Mouse (Mus musculus) hindbrain, embryonic 14.5 days (tissue): ENCODE measurements at regions not wholly inside any gene's neighbourhood (a gene's known extent, or its start where the extent isn't known, plus 50 kb on each side); places are given as distances from the start of the nearest gene placed in this dataset.
A peak's percentile ranks its signal among the peaks of the same experiment; 100 is the strongest.

Source experiments
- ATAC-seq: fragments of 200-750 bp; cut with Nextera tagmentation; 2 replicates; pipeline ENCODE4 v1.8.0; 2017; ENCODE audit warnings: moderate number of reproducible peaks, mild to moderate bottlenecking, moderate TSS enrichment, moderate library complexity; ENCODE audit not compliant: low FRiP score
- DNase-seq: peaks from one replicate; pipeline ENCODE4 v3.0.0-alpha.2; 2015; ENCODE audit warnings: low spot score
- H3K27ac ChIP-seq: fragments of 300-500 bp; sonication (generic); 2 replicates; pipeline ENCODE4 v1.5.1; 2014; ENCODE audit warnings: mild to moderate bottlenecking, moderate library complexity
- H3K27me3 ChIP-seq: fragments of 300-500 bp; sonication (generic); 2 replicates; pipeline ENCODE4 v1.6.1; 2014; ENCODE audit warnings: mild to moderate bottlenecking, low read length, mixed read lengths; ENCODE audit not compliant: control insufficient read depth, insufficient read depth
- H3K36me3 ChIP-seq: fragments of 300-500 bp; sonication (generic); replicated peaks from 2 replicates; pipeline ENCODE4 v1.6.1; 2014; ENCODE audit not compliant: control insufficient read depth, insufficient read depth
- H3K4me1 ChIP-seq: fragments of 300-500 bp; sonication (generic); replicated peaks from 2 replicates; pipeline ENCODE4 v1.6.1; 2014; ENCODE audit warnings: antibody characterized with exemption, low read length, mixed read lengths; ENCODE audit not compliant: control insufficient read depth, insufficient read depth
- H3K4me2 ChIP-seq: fragments of 300-500 bp; sonication (generic); replicated peaks from 2 replicates; pipeline ENCODE4 v1.6.1; 2014; ENCODE audit warnings: mild to moderate bottlenecking, moderate library complexity
- H3K4me3 ChIP-seq: fragments of 300-500 bp; sonication (generic); replicated peaks from 2 replicates; pipeline ENCODE4 v1.5.1; 2014; ENCODE audit warnings: mild to moderate bottlenecking, low read length
- H3K9ac ChIP-seq: fragments of 300-500 bp; sonication (generic); 2 replicates; pipeline ENCODE4 v1.6.1; 2014
- H3K9me3 ChIP-seq: fragments of 300-500 bp; sonication (generic); 2 replicates; pipeline ENCODE4 v1.6.1; 2016; ENCODE audit warnings: low read length; ENCODE audit not compliant: control insufficient read depth
- WGBS: fragments of 180-500 bp; shearing (Covaris S2); extraction: QIAGEN DNeasy Blood & Tissue Kit; methylation state at CpG from one replicate; pipeline ENCODE4 v1.1.7; 2014; 5-methylcytosine and 5-hydroxymethylcytosine counted together

DNA sequence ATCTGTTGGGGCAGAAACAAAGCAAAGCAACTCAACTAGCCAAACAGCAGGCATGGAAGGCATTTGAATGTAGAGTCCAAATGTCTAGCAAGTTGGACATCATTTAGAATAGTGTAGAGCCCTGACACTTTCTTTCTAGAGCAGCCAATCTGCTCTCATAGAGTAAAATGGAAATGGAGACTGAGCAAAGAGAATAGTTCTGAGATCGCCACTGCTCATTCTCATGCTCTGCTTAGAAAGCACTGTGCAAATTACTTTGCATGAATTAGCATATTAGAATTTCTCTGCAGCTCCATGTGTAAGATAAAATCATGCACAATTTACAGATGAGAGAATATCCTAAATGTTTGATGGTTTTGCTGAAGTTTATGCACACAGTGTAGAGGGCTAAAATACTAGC lies 393.4 kb downstream of the Gm16223 start:
- DNase-seq (no peak), ATAC-seq (no peak)
- 62% methylated on average over 1 of the region's 1 CpGs for WGBS
- no peak overlapping the region for H3K9ac ChIP-seq
- no peaks in the 10 kb centered on the region for H3K4me1 ChIP-seq
- no peak overlapping the region for H3K27ac ChIP-seq
- H3K36me3 ChIP-seq = no peaks in the 10 kb centered on the region
- no peaks in the 10 kb centered on the region for H3K9me3 ChIP-seq
- H3K4me2 ChIP-seq = no peak overlapping the region
- no peak overlapping the region for H3K4me3 ChIP-seq
- no peaks in the 10 kb centered on the region for H3K27me3 ChIP-seq

DNA sequence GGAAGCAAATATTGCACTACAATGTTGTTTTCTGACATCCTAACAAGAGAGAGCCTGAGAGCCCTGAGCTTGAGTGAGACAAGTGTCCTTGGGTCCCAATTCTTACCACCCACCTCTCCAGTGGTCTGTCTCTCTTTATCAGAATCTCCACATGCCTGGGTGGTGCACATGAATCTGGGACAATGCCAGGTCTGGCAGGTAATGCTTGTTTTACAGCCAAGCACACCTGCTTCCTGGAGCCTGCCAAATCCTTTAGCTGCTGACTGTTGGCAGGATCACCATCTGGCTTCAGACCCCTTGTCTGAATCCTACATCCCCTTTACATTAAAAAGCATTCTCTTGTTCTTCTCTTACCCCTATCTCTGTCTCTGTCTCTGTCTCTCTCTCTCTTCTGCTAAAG lies 397.1 kb downstream of the Gm16223 start:
- Histone ChIP-seq H3K36me3 (no peaks in the 10 kb centered on the region), H3K4me2 (no peak overlapping the region), H3K9ac (no peak overlapping the region), H3K9me3 (no peaks in the 10 kb centered on the region), H3K27me3 (no peaks in the 10 kb centered on the region), H3K4me1 (no peaks in the 10 kb centered on the region), H3K27ac (no peak overlapping the region), H3K4me3 (no peak overlapping the region)
- DNase-seq (peak; percentile 29), ATAC-seq (no peak)

DNA sequence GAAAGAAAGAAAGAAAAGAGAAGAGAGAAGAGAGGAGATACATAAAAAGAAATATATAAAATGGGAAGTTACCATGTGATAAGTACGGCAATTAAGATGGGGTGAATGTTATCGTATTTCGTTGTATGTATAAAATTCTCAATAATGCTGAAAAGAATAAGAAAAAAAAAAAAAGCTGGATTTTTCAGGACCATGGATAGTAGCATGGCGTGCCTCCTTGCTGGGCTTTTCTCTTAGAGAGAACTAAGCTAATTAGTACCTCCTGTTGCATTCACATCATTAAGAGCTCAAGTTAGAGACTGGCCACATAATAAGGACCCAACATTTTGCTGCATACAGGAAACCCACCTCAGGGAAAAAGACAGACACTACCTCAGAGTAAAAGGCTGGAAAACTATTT lies 405.7 kb downstream of the Gm16223 start:
- Histone ChIP-seq H3K27ac (no peak overlapping the region), H3K36me3 (no peaks in the 10 kb centered on the region), H3K4me2 (no peak overlapping the region), H3K9ac (no peak overlapping the region), H3K27me3 (no peaks in the 10 kb centered on the region), H3K4me1 (no peaks in the 10 kb centered on the region), H3K4me3 (no peak overlapping the region), H3K9me3 (no peaks in the 10 kb centered on the region)
- no peak for ATAC-seq
- 88% methylated on average over 4 of the region's 4 CpGs for WGBS
- no peak for DNase-seq

- DNase-seq (no peak), ATAC-seq (peak; percentile 79)
- Histone ChIP-seq H3K9ac (no peak overlapping the region), H3K9me3 (no peaks in the 10 kb centered on the region), H3K4me3 (no peak overlapping the region), H3K36me3 (no peaks in the 10 kb centered on the region), H3K4me1 (no peaks in the 10 kb centered on the region), H3K27me3 (no peaks in the 10 kb centered on the region), H3K27ac (no peak overlapping the region), H3K4me2 (no peak overlapping the region)
- WGBS = 68% methylated on average over 11 of the region's 11 CpGs
These were observed 434.5 kb downstream of the Gm16223 start for GRCm38 (mm10) chr5:42502124-42502801.

DNA sequence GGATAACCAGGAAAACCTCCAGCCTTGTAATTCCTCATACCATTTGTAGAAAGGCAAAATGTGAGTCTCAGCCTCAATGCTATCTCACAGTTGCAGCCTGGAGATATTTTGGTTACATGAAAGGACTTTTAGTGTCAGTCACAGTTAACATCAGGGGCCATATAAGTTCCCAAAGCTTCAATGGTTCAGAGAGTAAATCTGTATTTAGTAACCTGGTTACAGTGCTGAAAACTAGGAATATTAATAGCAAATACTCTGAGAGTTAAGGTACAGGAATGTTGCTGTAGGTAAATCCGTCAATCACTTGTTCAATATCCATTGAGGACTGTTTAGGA lies 435.0 kb downstream of the Gm16223 start:
- H3K4me2 ChIP-seq = no peak overlapping the region
- H3K9me3 ChIP-seq = no peaks in the 10 kb centered on the region
- no peaks in the 10 kb centered on the region for H3K36me3 ChIP-seq
- DNase-seq = no peak
- H3K4me3 ChIP-seq = no peak overlapping the region
- no peaks in the 10 kb centered on the region for H3K27me3 ChIP-seq
- no peaks in the 10 kb centered on the region for H3K4me1 ChIP-seq
- ATAC-seq = peak; percentile 37; the same call in 1 of the 2 replicates
- WGBS = 91% methylated on average over 1 of the region's 1 CpGs
- no peak overlapping the region for H3K27ac ChIP-seq
- H3K9ac ChIP-seq = no peak overlapping the region

DNA sequence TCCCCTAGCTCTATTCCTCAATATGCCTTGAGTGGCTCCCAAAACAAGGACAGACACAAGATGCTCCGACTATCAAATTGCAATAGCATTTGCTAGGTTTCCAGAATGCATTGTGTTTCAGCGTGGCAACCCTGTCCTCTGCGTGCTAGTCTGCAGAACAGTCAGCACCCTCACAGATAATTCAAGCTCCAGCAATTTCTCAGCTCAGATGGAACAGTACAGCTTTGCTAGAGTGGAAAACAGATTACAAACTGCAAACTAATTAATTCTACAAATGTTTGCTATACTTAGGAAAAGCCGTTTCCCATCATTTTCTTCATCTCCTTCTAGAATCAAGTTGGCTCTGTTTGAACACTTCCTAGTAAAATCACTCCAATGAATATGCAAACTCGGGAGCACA lies 441.4 kb downstream of the Gm16223 start:
- Histone ChIP-seq H3K4me1 (no peaks in the 10 kb centered on the region), H3K4me2 (no peak overlapping the region), H3K27me3 (no peaks in the 10 kb centered on the region), H3K36me3 (no peaks in the 10 kb centered on the region), H3K9ac (no peak overlapping the region), H3K9me3 (no peaks in the 10 kb centered on the region), H3K4me3 (no peak overlapping the region), H3K27ac (no peak overlapping the region)
- DNase-seq = no peak
- ATAC-seq = no peak
- 75% methylated on average over 5 of the region's 5 CpGs for WGBS

DNA sequence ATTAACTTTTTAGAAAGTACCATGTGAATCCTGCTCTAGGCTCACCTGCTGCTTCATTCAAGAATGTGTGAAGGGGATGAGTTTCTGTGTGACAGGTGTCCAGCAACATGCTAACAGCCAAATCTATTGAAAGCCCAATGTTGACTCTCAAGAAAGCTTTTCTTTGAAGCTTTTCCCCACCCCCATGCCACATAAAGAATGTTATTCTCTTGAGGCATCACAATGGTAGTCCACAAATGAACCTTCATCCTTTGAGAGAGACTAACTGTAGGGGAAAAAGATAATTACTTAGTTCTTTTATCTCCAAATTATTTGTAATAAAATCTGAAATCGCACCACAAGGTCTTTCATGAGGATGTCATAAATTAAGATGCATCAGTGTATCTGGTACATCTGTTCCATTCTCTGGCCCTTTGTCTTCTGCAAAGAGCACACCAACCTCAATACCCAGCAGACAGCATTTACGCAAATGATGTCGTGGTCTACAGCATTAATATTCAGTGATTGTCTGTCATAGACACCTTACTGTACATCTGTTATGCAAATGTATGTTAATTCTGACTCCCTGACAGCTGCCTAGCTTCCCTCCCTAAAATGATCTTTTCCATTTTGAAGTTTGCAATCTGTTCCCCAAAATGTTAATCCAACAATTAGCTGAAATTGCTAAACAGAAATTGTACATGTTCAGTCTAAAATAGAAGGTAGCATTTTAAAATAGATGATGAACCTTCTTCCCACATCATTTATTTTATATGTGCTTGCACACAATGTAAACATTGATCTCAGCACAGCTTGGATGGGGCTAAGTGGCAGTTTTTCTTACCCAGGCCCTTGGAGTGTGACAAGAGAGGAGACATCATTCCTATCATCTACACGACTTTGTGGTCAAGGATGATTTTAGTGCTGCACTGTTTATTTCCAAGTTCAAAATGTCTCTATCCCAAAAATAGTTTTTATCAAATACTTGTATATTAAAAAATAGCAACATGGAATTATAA lies 455.7 kb downstream of the Gm16223 start:
- H3K36me3 ChIP-seq = no peaks in the 10 kb centered on the region
- WGBS = 40% methylated on average over 4 of the region's 4 CpGs
- H3K4me3 ChIP-seq = no peak overlapping the region
- DNase-seq (peak; percentile 28), ATAC-seq (peak; percentile 83)
- H3K27ac ChIP-seq = peak overlapping the region; percentile 62
- H3K9me3 ChIP-seq = no peaks in the 10 kb centered on the region
- H3K4me1 ChIP-seq = 0 out of 2 replicates have a peak, but pooled peaks cover 3% of the 10 kb centered on the region
- H3K27me3 ChIP-seq = no peaks in the 10 kb centered on the region
- no peak overlapping the region for H3K9ac ChIP-seq
- H3K4me2 ChIP-seq = no peak overlapping the region

DNA sequence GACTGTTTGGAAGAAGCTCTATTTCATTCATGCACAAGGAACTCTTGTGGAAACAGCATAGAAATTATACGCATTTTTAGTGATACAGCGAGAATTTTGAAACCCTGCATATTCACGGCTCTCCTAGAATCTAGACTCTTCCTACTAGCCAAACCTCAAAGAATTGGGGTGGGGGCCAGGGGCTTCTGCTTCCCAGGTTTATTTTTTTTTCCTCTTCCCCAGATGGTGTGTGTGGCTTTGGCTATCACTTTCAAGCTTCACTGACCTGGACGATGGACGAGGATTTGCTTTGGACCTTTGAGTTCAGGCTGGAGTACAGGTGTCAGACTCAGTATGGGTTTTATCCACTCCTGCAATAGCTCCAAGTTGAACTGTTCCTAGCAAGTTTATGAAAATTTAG lies 457.7 kb downstream of the Gm16223 start:
- ATAC-seq = no peak
- Histone ChIP-seq H3K9me3 (no peaks in the 10 kb centered on the region), H3K4me3 (no peak overlapping the region), H3K27me3 (no peaks in the 10 kb centered on the region), H3K36me3 (no peaks in the 10 kb centered on the region), H3K9ac (no peak overlapping the region), H3K4me2 (no peak overlapping the region), H3K4me1 (0 out of 2 replicates have a peak, but pooled peaks cover 3% of the 10 kb centered on the region), H3K27ac (no peak overlapping the region)
- 61% methylated on average over 5 of the region's 5 CpGs for WGBS
- DNase-seq = no peak

DNA sequence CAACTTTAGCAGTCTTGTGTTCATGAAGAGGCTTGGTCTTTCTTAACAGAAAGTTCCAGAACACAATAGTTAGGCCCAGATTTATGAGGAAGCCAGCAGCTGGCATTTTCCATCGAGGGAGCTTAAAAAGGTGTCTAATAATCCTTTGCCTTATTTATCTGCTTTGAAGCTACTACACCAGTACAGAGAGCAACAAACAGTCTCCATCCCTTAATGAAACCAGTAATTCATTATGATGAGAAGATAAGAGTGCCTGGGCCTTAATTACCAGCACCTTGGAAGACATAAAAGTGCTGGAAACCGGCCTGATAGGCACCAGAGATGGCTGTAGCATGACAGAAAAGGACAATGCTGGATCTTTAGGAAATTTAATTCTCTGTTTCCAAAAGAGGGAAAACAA lies 492.8 kb downstream of the Gm16223 start:
- WGBS = 75% methylated on average over 2 of the region's 2 CpGs
- Histone ChIP-seq H3K36me3 (no peaks in the 10 kb centered on the region), H3K4me2 (no peak overlapping the region), H3K9me3 (no peaks in the 10 kb centered on the region), H3K27me3 (no peaks in the 10 kb centered on the region), H3K4me1 (no peaks in the 10 kb centered on the region), H3K27ac (no peak overlapping the region), H3K9ac (no peak overlapping the region), H3K4me3 (no peak overlapping the region)
- ATAC-seq = no peak
- DNase-seq = no peak
